Mouse (Mus musculus) cerebellum, adult 2 months (tissue): Measurements from ENCODE around the gene Slc16a11.

Experiments
- CTCF ChIP-seq: fragments of 200-500 bp; IDR thresholded peaks from 2 replicates; pipeline ENCODE4 v1.5.1; 2011; ENCODE audit warnings: low read depth, mild to moderate bottlenecking, control low read depth, low read length, moderate library complexity, borderline replicate concordance; ENCODE audit not compliant: insufficient read depth
- POLR2A ChIP-seq: fragments of 200-500 bp; IDR thresholded peaks from 2 replicates; pipeline ENCODE4 v1.6.1; 2011; ENCODE audit warnings: low read length, control low read depth, borderline replicate concordance; ENCODE audit not compliant: insufficient read depth

DNA sequence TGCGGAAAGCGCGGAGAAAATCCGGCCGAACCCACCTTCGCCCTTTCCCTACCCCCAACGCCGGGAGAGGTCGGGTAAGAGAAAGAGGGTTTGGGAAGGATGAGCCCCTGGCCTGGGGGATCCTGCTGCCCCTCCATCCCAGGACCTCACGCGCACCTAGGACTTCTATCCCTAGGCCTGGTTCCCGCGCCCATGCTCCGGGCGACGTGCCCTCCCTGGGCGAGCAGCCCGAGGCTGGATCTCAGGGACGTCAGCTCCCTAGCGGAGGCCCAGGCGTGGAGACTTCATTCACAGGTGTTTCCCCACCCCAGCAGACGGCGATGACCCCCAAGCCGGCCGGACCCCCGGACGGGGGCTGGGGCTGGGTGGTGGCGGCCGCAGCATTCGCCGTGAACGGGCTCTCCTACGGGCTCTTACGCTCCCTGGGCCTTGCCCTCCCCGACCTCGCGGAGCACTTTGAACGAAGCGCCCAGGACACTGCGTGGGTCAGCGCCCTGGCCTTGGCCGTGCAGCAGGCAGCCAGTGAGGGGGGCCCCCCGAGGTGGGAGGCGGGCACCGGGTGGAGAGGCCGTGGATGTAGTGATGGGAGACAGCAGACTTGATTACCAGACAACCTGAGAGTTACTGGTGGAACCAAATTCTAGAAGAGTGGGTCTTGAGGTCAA lies 1.8 kb downstream of the Slc16a11 start:
- TF ChIP-seq POLR2A (peak; percentile 17; the same call in 1 of the 2 replicates), CTCF (no peak)
